Mouse (Mus musculus) right cerebral cortex, postnatal 4 days (tissue): ENCODE data around the gene Neurl2.
"Not testable (repeated sequence)": the region's sequence is repeated elsewhere in the genome, so short reads cannot be mapped to it uniquely, and the experiment has no call there.

Source experiments
- DNase-seq: peaks from one replicate; pipeline ENCODE4 v3.0.0-alpha.2; 2022

Gene Neurl2

GRCm38 (mm10) chr2:164815821-164816220 is 17.4 kb downstream of the Neurl2 start:
- no peak for DNase-seq

GRCm38 (mm10) chr2:164815348-164815747 is 17.9 kb downstream of the Neurl2 start:
- no peak for DNase-seq

GRCm38 (mm10) chr2:164813557-164813956 is 19.7 kb downstream of the Neurl2 start:
- no peak for DNase-seq

GRCm38 (mm10) chr2:164806614-164807013 is 26.6 kb downstream of the Neurl2 start:
- DNase-seq, result no peak

- DNase-seq, result no peak
These were observed 27.9 kb downstream of the Neurl2 start for GRCm38 (mm10) chr2:164805332-164805718.

GRCm38 (mm10) chr2:164804533-164805331 is 28.5 kb downstream of the Neurl2 start, which contains the start of the genes Acot8 and Zswim3:
Acot8 (minus strand) TSS chr2:164804882.
Zswim3 (plus strand) TSS chr2:164805098.
- DNase-seq, result peak; percentile 96

- no peak for DNase-seq
These were observed 29.3 kb downstream of the Neurl2 start for GRCm38 (mm10) chr2:164803921-164804313.

- DNase-seq, result no peak
These were observed 29.9 kb downstream of the Neurl2 start for GRCm38 (mm10) chr2:164803201-164803920.

- no peak for DNase-seq
These were observed 32.8 kb downstream of the Neurl2 start for GRCm38 (mm10) chr2:164800252-164801004.

- DNase-seq, result not testable (repeated sequence)
These were observed 34.7 kb downstream of the Neurl2 start for GRCm38 (mm10) chr2:164798554-164798953.

- no peak for DNase-seq
These were observed 37.4 kb downstream of the Neurl2 start for GRCm38 (mm10) chr2:164795868-164796267.

GRCm38 (mm10) chr2:164794293-164794692 is 39.0 kb downstream of the Neurl2 start:
- peak; percentile 80 for DNase-seq

- DNase-seq, result no peak
These were observed 39.5 kb downstream of the Neurl2 start for GRCm38 (mm10) chr2:164793772-164794171.

GRCm38 (mm10) chr2:164793236-164793635 is 40.0 kb downstream of the Neurl2 start:
- peak; percentile 46 for DNase-seq

GRCm38 (mm10) chr2:164792400-164793190 is 40.7 kb downstream of the Neurl2 start:
- no peak for DNase-seq

GRCm38 (mm10) chr2:164791841-164792261 is 41.4 kb downstream of the Neurl2 start:
- DNase-seq, result peak; percentile 30

GRCm38 (mm10) chr2:164790451-164790850 is 42.8 kb downstream of the Neurl2 start:
- DNase-seq, result no peak

- DNase-seq, result no peak
These were observed 44.8 kb downstream of the Neurl2 start for GRCm38 (mm10) chr2:164788411-164788810.

- no peak for DNase-seq
These were observed 45.5 kb downstream of the Neurl2 start for GRCm38 (mm10) chr2:164787779-164788178.

- DNase-seq, result no peak
These were observed 46.2 kb downstream of the Neurl2 start for GRCm38 (mm10) chr2:164787032-164787431.

- DNase-seq, result no peak
These were observed 46.8 kb downstream of the Neurl2 start for GRCm38 (mm10) chr2:164786388-164786885.
